Mouse (Mus musculus) liver, adult 2 months (tissue): ENCODE results near the gene D030056L22Rik.

Source experiments
- CTCF ChIP-seq: fragments of 200-500 bp; IDR thresholded peaks from 2 replicates; pipeline ENCODE4 v1.5.1; 2011; ENCODE audit warnings: low read depth, low read length, control low read depth
- POLR2A ChIP-seq: fragments of 200-500 bp; IDR thresholded peaks from 2 replicates; pipeline ENCODE4 v1.6.1; 2011; ENCODE audit warnings: low read length, control low read depth; ENCODE audit not compliant: insufficient read depth; ENCODE audit errors: extremely low read depth

DNA sequence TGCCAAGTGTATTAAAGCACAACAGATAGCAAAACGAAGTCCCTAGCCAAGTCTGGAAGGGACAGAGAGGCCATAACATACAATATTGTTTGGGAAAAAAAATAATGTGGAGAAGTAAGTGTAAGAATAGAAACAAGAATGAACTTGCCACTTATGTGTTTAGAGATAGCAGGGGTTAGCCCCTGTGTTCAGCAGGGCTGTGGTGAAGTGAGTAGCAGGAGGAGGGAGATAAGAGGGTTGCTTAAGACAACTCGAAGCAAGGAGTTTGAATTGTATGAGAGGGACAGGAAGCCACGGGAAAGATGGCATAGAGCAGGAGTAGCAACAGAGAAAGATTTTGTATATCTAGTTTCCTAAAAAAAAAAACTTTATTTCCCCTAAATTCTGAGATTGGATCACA, 20.8 kb upstream of the D030056L22Rik start:
- TF ChIP-seq CTCF (no peak), POLR2A (no peak)
